Mouse (Mus musculus): ENCODE data around the gene Gm20458. TPM values are rescaled to one million over a fixed set of nuclear protein-coding genes. Genes with fewer than 3 reads are reported as not detected.

Gm20458 gene
- total RNA-seq, 2 experiments from 2014 or later: 10.2 to 14.1 TPM

- H3K4me3 ChIP-seq: no peak overlapping the region
- H3K27ac ChIP-seq: peak overlapping the region; percentile 37; the same call in 1 of the 2 replicates
- no peak for TF ChIP-seq CTCF (IDR thresholded peaks at IDR 0.05)
- DNase-seq (ENCODE audit: extremely low spot score in 1 of 2, low spot score in 2 of 2): no peak
- intact Hi-C loops (cut with DNase I): no loop called here
Observed at GRCm38 (mm10) chr2:164436215-164436913, 24.4 kb upstream of the Gm20458 start.

GRCm38 (mm10) chr2:164436961-164437360, 23.8 kb upstream of the Gm20458 start:
- intact Hi-C loops (cut with DNase I): no loop called here
- DNase-seq (ENCODE audit: extremely low spot score in 1 of 2, low spot score in 2 of 2): no peak
- Histone ChIP-seq H3K4me3 (no peak overlapping the region), H3K27ac (peak overlapping the region; percentile 48; the same call in 1 of the 2 replicates)
- no peak for TF ChIP-seq CTCF (IDR thresholded peaks at IDR 0.05)

- Histone ChIP-seq H3K27ac (peak overlapping the region; percentile 44; the same call in 1 of the 2 replicates), H3K4me3 (no peak overlapping the region)
- TF ChIP-seq CTCF (IDR thresholded peaks at IDR 0.05): no peak
- intact Hi-C loops (cut with DNase I): no loop called here
- no peak for DNase-seq (ENCODE audit: extremely low spot score in 1 of 2, low spot score in 2 of 2)
Observed at GRCm38 (mm10) chr2:164437710-164438109, 23.1 kb upstream of the Gm20458 start.

GRCm38 (mm10) chr2:164438257-164438656, 22.5 kb upstream of the Gm20458 start:
- intact Hi-C loops (cut with DNase I): no loop called here
- Histone ChIP-seq H3K4me3 (no peak overlapping the region), H3K27ac (peak overlapping the region; percentile 53; the same call in 1 of the 2 replicates)
- TF ChIP-seq CTCF (IDR thresholded peaks at IDR 0.05): no peak
- DNase-seq (ENCODE audit: extremely low spot score in 1 of 2, low spot score in 2 of 2): no peak

GRCm38 (mm10) chr2:164439001-164439421, 21.8 kb upstream of the Gm20458 start:
- Histone ChIP-seq H3K27ac (peak overlapping the region; percentile 53), H3K4me3 (no peak overlapping the region)
- DNase-seq (ENCODE audit: extremely low spot score in 1 of 2, low spot score in 2 of 2): peak in 1 of 2 experiments; percentile 21
- TF ChIP-seq CTCF (IDR thresholded peaks at IDR 0.05): no peak
- intact Hi-C loops (cut with DNase I): no loop called here

- no peak for TF ChIP-seq CTCF (IDR thresholded peaks at IDR 0.05)
- Histone ChIP-seq H3K4me3 (no peak overlapping the region; the same call in 1 of the 2 replicates), H3K27ac (no peak overlapping the region)
- intact Hi-C loops (cut with DNase I): no loop called here
- DNase-seq (ENCODE audit: extremely low spot score in 1 of 2, low spot score in 2 of 2): no peak
Observed at GRCm38 (mm10) chr2:164440314-164440713, 20.5 kb upstream of the Gm20458 start.

- DNase-seq (ENCODE audit: extremely low spot score in 1 of 2, low spot score in 2 of 2): no peak
- TF ChIP-seq CTCF (IDR thresholded peaks at IDR 0.05): no peak
- intact Hi-C loops (cut with DNase I): loop anchor here (1.0 kb wide), 1 partner anchor 18 kb away; no protein-coding TSS in a partner anchor
- H3K4me3 ChIP-seq: peak overlapping the region; percentile 57
- peak overlapping the region; percentile 44 for H3K27ac ChIP-seq
Observed at GRCm38 (mm10) chr2:164441155-164441554, 19.6 kb upstream of the Gm20458 start.

- no peak for TF ChIP-seq CTCF (IDR thresholded peaks at IDR 0.05)
- DNase-seq (ENCODE audit: extremely low spot score in 1 of 2, low spot score in 2 of 2): no peak
Observed at GRCm38 (mm10) chr2:164441731-164442130, 19.0 kb upstream of the Gm20458 start.

GRCm38 (mm10) chr2:164442315-164443050, 18.3 kb upstream of the Gm20458 start:
- intact Hi-C loops (cut with DNase I): no loop called here
- H3K4me3 ChIP-seq: peak overlapping the region; percentile 57
- no peak for TF ChIP-seq CTCF (IDR thresholded peaks at IDR 0.05)
- peak overlapping the region; percentile 37 for H3K27ac ChIP-seq
- no peak for DNase-seq (ENCODE audit: extremely low spot score in 1 of 2, low spot score in 2 of 2)

More at GRCm38 (mm10) chr2:164441731-164442130, 19.0 kb upstream of the Gm20458 start:
- peak overlapping the region; percentile 37 for H3K27ac ChIP-seq
- intact Hi-C loops (cut with DNase I): loop anchor here (1.0 kb wide), 1 partner anchor 18 kb away; no protein-coding TSS in a partner anchor
- peak overlapping the region; percentile 57 for H3K4me3 ChIP-seq

GRCm38 (mm10) chr2:164443051-164443437, 17.7 kb upstream of the Gm20458 start:
- peak; percentile 27 for TF ChIP-seq CTCF (IDR thresholded peaks at IDR 0.05)
- Histone ChIP-seq H3K4me3 (peak overlapping the region; percentile 57), H3K27ac (peak overlapping the region; percentile 37; the same call in 1 of the 2 replicates)
- intact Hi-C loops (cut with DNase I): no loop called here
- peak; percentile 74 for DNase-seq (ENCODE audit: extremely low spot score in 1 of 2, low spot score in 2 of 2)

GRCm38 (mm10) chr2:164443460-164444000, 17.2 kb upstream of the Gm20458 start, which contains the start of gene Sdc4:
Gene Sdc4, minus strand, starts transcription at chr2:164443887.
- intact Hi-C loops (cut with DNase I): no loop called here
- H3K4me3 ChIP-seq: peak within 1 kb of the TSS; percentile 57
- no peak for DNase-seq (ENCODE audit: extremely low spot score in 1 of 2, low spot score in 2 of 2)
- TF ChIP-seq CTCF (IDR thresholded peaks at IDR 0.05): no peak
- peak within 1 kb of the TSS; percentile 37; the same call in 1 of the 2 replicates for H3K27ac ChIP-seq

- no peak for TF ChIP-seq CTCF (IDR thresholded peaks at IDR 0.05)
- no peak for DNase-seq (ENCODE audit: extremely low spot score in 1 of 2, low spot score in 2 of 2)
- H3K27ac ChIP-seq: no peak overlapping the region
- no peak overlapping the region for H3K4me3 ChIP-seq
- intact Hi-C loops (cut with DNase I): no loop called here
Observed at GRCm38 (mm10) chr2:164444701-164445100, 16.1 kb upstream of the Gm20458 start.
